Mouse (Mus musculus) inflammation-experienced regulatory T-cells, adult 16 weeks (primary cell): ENCODE measurements around the gene Ispd. TPM values are rescaled to one million over a fixed set of nuclear protein-coding genes. Genes with fewer than 3 reads are reported as not detected.

Experiments used
- polyA plus RNA-seq: library from polyadenylated mRNA; unstranded; fragments of 100-300 nt; shearing (Covaris generic); gene quantifications from one replicate; pipeline ENCODE4 v1.2.1, GENCODE M21; 2017

Gene Ispd
- 3.8 TPM for polyA plus RNA-seq

GRCm38 (mm10) chr12:36381441-36382340, at the start of gene Ispd, which contains the start of gene D630036H23Rik:
Gene Ispd (plus strand): TSS chr12:36381450.
Gene D630036H23Rik (minus strand): TSS chr12:36382181.

Other genes with a start within 250 kb of the Ispd start
- gene Ankmy2, start 224.3 kb upstream of the Ispd start, polyA plus RNA-seq, result 55.8 TPM
- 200 TPM for gene Bzw2, start 223.4 kb upstream of the Ispd start, polyA plus RNA-seq
- not detected for gene Lrrc72, start 128.1 kb upstream of the Ispd start, polyA plus RNA-seq
- gene Sostdc1, start 67.3 kb upstream of the Ispd start, polyA plus RNA-seq, result 30.4 TPM
- not detected for gene D630036H23Rik, start 731 bp downstream of the Ispd start, polyA plus RNA-seq